Mouse (Mus musculus): ENCODE results near the gene Slc16a10. TPM values are rescaled to one million over a fixed set of nuclear protein-coding genes. Genes with fewer than 3 reads are reported as not detected.

The Slc16a10 gene
- total and polyA plus RNA-seq, 2 experiments from 2014 or later, result 1.5 to 2.5 TPM

DNA sequence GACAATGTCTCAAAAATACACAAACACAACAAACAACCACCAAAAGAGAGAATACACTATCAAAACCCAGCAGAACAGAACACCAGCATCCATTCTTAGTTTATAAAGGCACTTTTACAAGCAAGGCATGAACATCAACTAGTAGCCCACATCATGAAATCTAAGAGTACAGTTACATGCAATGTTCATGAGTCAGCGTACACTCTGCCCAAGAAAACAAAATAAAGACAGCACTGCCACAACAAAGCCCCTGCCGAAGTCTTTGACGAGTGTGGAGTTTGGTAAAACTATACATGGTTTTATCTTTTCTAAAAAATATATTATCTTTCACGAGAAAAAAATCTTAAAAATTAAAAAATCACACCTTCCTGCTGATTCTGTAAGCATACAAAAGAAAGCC, 58.5 kb downstream of the Slc16a10 start:
- no peak for DNase-seq
- Histone ChIP-seq H3K9ac (no peak overlapping the region), H3K9me3 (ENCODE audit: low read length) (no peaks in the 10 kb centered on the region), H3K27me3 (ENCODE audit: insufficient read depth, low read length) (no peaks in the 10 kb centered on the region), H3K36me3 (ENCODE audit: insufficient read depth) (no peaks in the 10 kb centered on the region), H3K4me3 (ENCODE audit: low read depth, low read length) (no peak overlapping the region), H3K4me2 (ENCODE audit: low read depth) (no peak overlapping the region), H3K4me1 (ENCODE audit: insufficient read depth) (no peaks in the 10 kb centered on the region; the same call in 1 of the 2 replicates), H3K27ac (ENCODE audit: low read depth, low read length) (no peak overlapping the region)
- WGBS, result 81% methylated on average over 4 of the region's 4 CpGs
- no peak for TF ChIP-seq CTCF (IDR thresholded peaks at IDR 0.05; ENCODE audit: low read depth)
- no peak for ATAC-seq

DNA sequence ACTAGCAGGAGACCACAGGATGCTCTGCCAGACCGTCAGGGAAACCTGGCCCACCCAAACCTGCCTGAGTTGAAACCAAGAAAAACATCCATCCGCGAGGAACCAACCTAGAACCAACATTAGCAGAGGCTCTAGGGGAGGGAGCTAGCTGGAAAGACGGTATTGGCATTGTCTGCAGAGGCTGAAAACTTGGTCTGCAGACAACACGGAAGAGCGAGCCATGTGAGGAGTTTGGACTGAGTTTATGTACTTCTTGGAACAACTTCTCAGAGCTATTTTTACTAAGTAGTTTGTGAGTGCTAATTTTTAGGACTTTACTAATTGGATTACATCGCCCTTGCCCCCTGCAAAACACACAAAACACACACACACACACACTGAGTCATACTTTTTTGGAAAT, 59.4 kb downstream of the Slc16a10 start:
- Histone ChIP-seq H3K9me3 (ENCODE audit: low read length) (no peaks in the 10 kb centered on the region), H3K36me3 (ENCODE audit: insufficient read depth) (no peaks in the 10 kb centered on the region), H3K4me3 (ENCODE audit: low read depth, low read length) (no peak overlapping the region), H3K27me3 (ENCODE audit: insufficient read depth, low read length) (no peaks in the 10 kb centered on the region), H3K27ac (ENCODE audit: low read depth, low read length) (no peak overlapping the region), H3K4me1 (ENCODE audit: insufficient read depth) (no peaks in the 10 kb centered on the region; the same call in 1 of the 2 replicates), H3K9ac (no peak overlapping the region), H3K4me2 (ENCODE audit: low read depth) (no peak overlapping the region)
- no peak for ATAC-seq
- no peak for DNase-seq
- TF ChIP-seq CTCF (IDR thresholded peaks at IDR 0.05; ENCODE audit: low read depth), result no peak
- WGBS, result 75% methylated on average over 7 of the region's 7 CpGs

DNA sequence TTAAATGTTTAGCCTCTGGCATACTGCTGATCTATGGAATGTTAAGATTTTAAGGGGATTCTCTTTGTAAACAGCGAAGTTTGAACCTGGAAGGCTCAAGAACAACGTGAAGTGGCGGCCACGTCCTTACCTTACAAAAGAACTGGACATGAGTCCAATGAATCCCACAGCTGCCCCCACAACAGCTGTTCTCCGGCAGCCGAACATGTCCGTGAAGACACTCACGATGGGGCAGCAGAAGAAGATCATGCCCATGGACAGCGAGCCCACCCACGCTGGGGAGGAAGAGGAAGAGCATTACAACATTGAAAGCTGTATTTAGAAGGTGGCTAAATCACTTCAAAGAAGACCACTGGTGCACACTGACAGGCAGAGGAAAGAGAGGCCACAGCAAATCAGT, 61.5 kb downstream of the Slc16a10 start:
- ATAC-seq (no peak), DNase-seq (no peak)
- Histone ChIP-seq H3K9me3 (ENCODE audit: low read length) (no peaks in the 10 kb centered on the region), H3K4me3 (ENCODE audit: low read depth, low read length) (no peak overlapping the region), H3K9ac (no peak overlapping the region), H3K4me1 (ENCODE audit: insufficient read depth) (no peaks in the 10 kb centered on the region; the same call in 1 of the 2 replicates), H3K27me3 (ENCODE audit: insufficient read depth, low read length) (no peaks in the 10 kb centered on the region), H3K4me2 (ENCODE audit: low read depth) (no peak overlapping the region), H3K36me3 (ENCODE audit: insufficient read depth) (no peaks in the 10 kb centered on the region), H3K27ac (ENCODE audit: low read depth, low read length) (no peak overlapping the region)
- TF ChIP-seq CTCF (IDR thresholded peaks at IDR 0.05; ENCODE audit: low read depth), result no peak
- 74% methylated on average over 10 of the region's 10 CpGs for WGBS

DNA sequence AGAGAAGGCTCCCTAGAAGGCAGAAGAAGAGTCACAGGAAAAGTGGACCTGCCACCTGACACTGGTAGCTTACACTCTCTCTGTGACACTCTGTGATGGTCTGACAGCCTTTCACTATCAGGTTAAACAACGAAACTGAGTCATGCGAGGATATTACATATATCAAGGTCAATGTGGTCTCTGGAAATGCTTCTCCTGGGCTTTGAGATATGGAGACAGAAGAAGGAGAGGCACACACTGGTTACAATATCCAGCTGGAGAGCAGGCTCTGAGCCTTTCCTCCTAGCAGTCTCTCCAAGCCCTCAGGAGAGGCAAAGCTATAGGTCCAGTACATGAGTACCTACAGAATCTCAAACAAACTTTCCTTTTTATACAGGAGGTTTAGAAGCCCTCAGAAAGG, 62.8 kb downstream of the Slc16a10 start:
- no peak for TF ChIP-seq CTCF (IDR thresholded peaks at IDR 0.05; ENCODE audit: low read depth)
- Histone ChIP-seq H3K4me3 (ENCODE audit: low read depth, low read length) (no peak overlapping the region), H3K27me3 (ENCODE audit: insufficient read depth, low read length) (no peaks in the 10 kb centered on the region), H3K36me3 (ENCODE audit: insufficient read depth) (no peaks in the 10 kb centered on the region), H3K9me3 (ENCODE audit: low read length) (no peaks in the 10 kb centered on the region), H3K4me2 (ENCODE audit: low read depth) (no peak overlapping the region), H3K27ac (ENCODE audit: low read depth, low read length) (no peak overlapping the region), H3K4me1 (ENCODE audit: insufficient read depth) (no peaks in the 10 kb centered on the region), H3K9ac (no peak overlapping the region)
- WGBS, result 95% methylated on average over 2 of the region's 2 CpGs
- ATAC-seq, result no peak
- DNase-seq, result no peak

DNA sequence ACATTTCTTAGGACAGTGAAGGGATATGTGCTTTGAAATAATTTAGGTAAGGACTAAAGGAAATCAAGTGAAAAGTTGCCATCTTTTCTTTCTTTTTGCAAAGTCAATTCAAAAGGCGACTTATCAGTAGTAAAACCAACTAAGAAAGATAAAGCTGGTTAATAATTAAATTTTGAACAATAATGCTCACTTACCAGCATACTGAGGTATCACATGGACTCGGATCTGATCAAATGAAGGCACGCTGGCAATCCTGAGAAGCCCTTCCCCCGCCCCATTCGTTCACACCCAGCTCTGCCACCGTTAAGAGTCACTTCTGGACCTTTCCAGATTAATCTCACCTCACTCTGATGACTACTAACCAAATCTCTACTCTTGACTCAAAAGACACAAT, 64.1 kb downstream of the Slc16a10 start:
- WGBS, result 89% methylated on average over 6 of the region's 6 CpGs
- H3K9ac ChIP-seq, result no peak overlapping the region

DNA sequence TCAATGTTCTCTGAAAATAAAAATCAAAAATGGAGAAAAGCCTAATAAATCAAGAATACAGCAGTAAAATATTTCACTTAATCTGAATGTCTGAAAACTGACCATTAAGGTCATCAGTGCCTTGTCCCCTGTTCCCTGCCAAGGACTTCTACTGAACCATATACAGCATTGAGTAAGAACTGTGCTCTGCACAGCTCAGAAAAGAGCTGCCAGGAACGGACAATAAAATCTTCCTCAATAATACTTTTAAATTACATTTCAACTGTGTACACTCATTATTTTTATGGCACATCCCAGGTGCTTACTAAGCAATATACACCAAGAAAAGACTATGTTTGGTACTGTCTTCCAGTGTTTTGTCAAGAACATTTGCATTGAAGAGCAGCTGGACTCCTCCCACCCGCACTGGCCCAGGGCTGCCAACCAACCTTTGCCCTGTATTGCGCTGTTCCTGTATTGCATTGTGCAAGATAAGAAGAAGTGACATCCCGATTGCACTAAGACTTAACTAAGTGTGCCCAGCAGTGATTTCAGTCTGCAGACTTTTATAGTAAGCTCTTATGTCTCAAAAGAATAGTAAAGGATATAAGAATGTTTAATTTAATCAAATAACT, 64.6 kb downstream of the Slc16a10 start:
- no peak overlapping the region for H3K4me2 ChIP-seq (ENCODE audit: low read depth)
- no peaks in the 10 kb centered on the region for H3K9me3 ChIP-seq (ENCODE audit: low read length)
- ATAC-seq (no peak), DNase-seq (no peak)
- H3K4me1 ChIP-seq (ENCODE audit: insufficient read depth), result no peaks in the 10 kb centered on the region
- H3K27me3 ChIP-seq (ENCODE audit: insufficient read depth, low read length), result no peaks in the 10 kb centered on the region
- no peak overlapping the region for H3K27ac ChIP-seq (ENCODE audit: low read depth, low read length)
- H3K4me3 ChIP-seq (ENCODE audit: low read depth, low read length), result no peak overlapping the region
- no peaks in the 10 kb centered on the region for H3K36me3 ChIP-seq (ENCODE audit: insufficient read depth)
- no peak for TF ChIP-seq CTCF (IDR thresholded peaks at IDR 0.05; ENCODE audit: low read depth)
- WGBS, result 86% methylated on average over 4 of the region's 4 CpGs
- H3K9ac ChIP-seq, result no peak overlapping the region

More for the DNA sequence above, 64.1 kb downstream of the Slc16a10 start:
- TF ChIP-seq CTCF (IDR thresholded peaks at IDR 0.05; ENCODE audit: low read depth), result no peak
- DNase-seq (no peak), ATAC-seq (no peak)
- Histone ChIP-seq H3K4me1 (ENCODE audit: insufficient read depth) (no peaks in the 10 kb centered on the region), H3K27me3 (ENCODE audit: insufficient read depth, low read length) (no peaks in the 10 kb centered on the region), H3K4me2 (ENCODE audit: low read depth) (no peak overlapping the region), H3K9me3 (ENCODE audit: low read length) (no peaks in the 10 kb centered on the region), H3K4me3 (ENCODE audit: low read depth, low read length) (no peak overlapping the region), H3K36me3 (ENCODE audit: insufficient read depth) (no peaks in the 10 kb centered on the region), H3K27ac (ENCODE audit: low read depth, low read length) (no peak overlapping the region)

DNA sequence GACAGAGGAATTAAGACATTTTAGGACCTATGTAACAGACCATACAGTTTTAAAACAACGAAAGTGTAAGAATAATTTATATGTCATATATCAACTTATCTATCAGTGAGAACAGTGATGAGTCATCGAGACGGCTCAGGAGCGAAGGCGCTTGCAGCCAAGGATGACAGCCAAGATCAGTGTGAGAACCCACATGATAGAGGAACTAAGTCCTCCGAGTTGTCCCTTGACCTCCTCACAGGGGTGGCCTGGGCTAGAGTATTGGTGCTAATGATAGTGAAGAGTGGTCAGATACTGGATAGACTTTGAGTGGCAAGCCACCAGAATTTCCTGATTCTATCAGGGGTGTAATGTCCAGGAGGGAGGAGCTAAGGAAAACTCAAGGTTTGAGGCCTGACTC, 68.5 kb downstream of the Slc16a10 start:
- WGBS, result 86% methylated on average over 6 of the region's 6 CpGs
- DNase-seq, result no peak
- no peak for ATAC-seq
- no peaks in the 10 kb centered on the region for H3K9me3 ChIP-seq (ENCODE audit: low read length)
- no peak overlapping the region for H3K9ac ChIP-seq
- H3K36me3 ChIP-seq (ENCODE audit: insufficient read depth), result no peaks in the 10 kb centered on the region
- no peak for TF ChIP-seq CTCF (IDR thresholded peaks at IDR 0.05; ENCODE audit: low read depth)
- H3K4me3 ChIP-seq (ENCODE audit: low read depth, low read length), result no peak overlapping the region
- no peaks in the 10 kb centered on the region for H3K27me3 ChIP-seq (ENCODE audit: insufficient read depth, low read length)
- H3K4me2 ChIP-seq (ENCODE audit: low read depth), result no peak overlapping the region
- no peak overlapping the region for H3K27ac ChIP-seq (ENCODE audit: low read depth, low read length)
- H3K4me1 ChIP-seq (ENCODE audit: insufficient read depth), result no peaks in the 10 kb centered on the region

Data from forebrain, postnatal 0 days (tissue).